Mouse (Mus musculus) adipose tissue, adult 10 weeks (tissue): ENCODE results near the gene Flt4. TPM values are rescaled to one million over a fixed set of nuclear protein-coding genes. Genes with fewer than 3 reads are reported as not detected.

Experiments used
- polyA plus RNA-seq: library from polyadenylated mRNA; stranded (reverse); fragments of 350-450 nt; fragmentation: Illumina TruSeq; extraction: RNeasy Lipid Tissue Mini Kit (QIAGEN cat#74804); gene quantifications from one replicate; pipeline ENCODE4 v1.2.3, GENCODE M21; 2014; ENCODE audit warnings: low read depth, low replicate concordance

Flt4 gene
- polyA plus RNA-seq: 5.1 TPM

GRCm38 (mm10) chr11:49608938-49609867 is at the start of gene Flt4:
Gene Flt4, plus strand, starts transcription at chr11:49609263.

GRCm38 (mm10) chr11:49663310-49663709 is 54.2 kb downstream of the Flt4 start, which contains the start of gene Scgb3a1:
Gene Scgb3a1, plus strand, starts transcription at chr11:49663610.

Other genes starting within 250 kb of the Flt4 start
- not detected for gene Olfr1389, start 186.2 kb upstream of the Flt4 start, polyA plus RNA-seq
- gene Olfr1388, start 172.6 kb upstream of the Flt4 start, polyA plus RNA-seq: 0.10 TPM
- not detected for gene Olfr1387, start 153.9 kb upstream of the Flt4 start, polyA plus RNA-seq
- gene Olfr1386, start 144.2 kb upstream of the Flt4 start, polyA plus RNA-seq: not detected
- gene Olfr1385, start 120.2 kb upstream of the Flt4 start, polyA plus RNA-seq: not detected
- not detected for gene Olfr1384, start 102.5 kb upstream of the Flt4 start, polyA plus RNA-seq
- gene Olfr1383, start 89.6 kb upstream of the Flt4 start, polyA plus RNA-seq: not detected
- not detected for gene Olfr1382, start 81.0 kb upstream of the Flt4 start, polyA plus RNA-seq
- gene Olfr1381, start 65.8 kb upstream of the Flt4 start, polyA plus RNA-seq: not detected
- not detected for gene Olfr1380, start 52.4 kb upstream of the Flt4 start, polyA plus RNA-seq
- not detected for gene Scgb3a1, start 54.3 kb downstream of the Flt4 start, polyA plus RNA-seq
- 31.9 TPM for gene Cnot6, start 103.5 kb downstream of the Flt4 start, polyA plus RNA-seq
- gene Gfpt2, start 184.9 kb downstream of the Flt4 start, polyA plus RNA-seq: 16.5 TPM
- gene Mapk9, start 237.5 kb downstream of the Flt4 start, polyA plus RNA-seq: 60.6 TPM